Mouse (Mus musculus) left cerebral cortex, adult 11 months (tissue): Measurements from ENCODE around the gene Vgll4.

Experiments
- DNase-seq: peaks from one replicate; pipeline ENCODE4 v3.0.0; 2022; ENCODE audit warnings: low spot score

Gene Vgll4

GRCm38 (mm10) chr6:114969213-114970120 is at the start of gene Vgll4:
TSS of gene Vgll4 (minus strand) at chr6:114969994.
- DNase-seq = peak; percentile 44

DNA sequence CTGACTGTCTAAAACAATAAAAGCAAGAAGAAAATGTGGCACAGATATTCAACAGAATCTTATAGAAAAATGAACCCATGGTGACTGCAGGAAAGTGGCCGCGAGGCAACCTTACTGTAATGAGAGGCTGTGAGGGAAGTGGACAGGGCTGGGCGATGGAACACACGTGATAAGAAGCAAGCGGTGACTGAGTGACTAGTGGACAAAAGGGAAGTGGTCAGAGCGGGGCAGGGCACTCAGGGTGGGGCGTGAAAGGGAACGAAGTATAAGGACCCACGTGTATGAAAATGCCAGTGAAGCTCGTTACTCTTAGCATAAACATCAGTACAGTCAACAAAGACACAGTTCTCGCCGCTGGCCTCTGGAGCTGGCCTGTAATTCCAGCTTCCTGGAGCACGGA is 45.7 kb upstream of the Vgll4 start:
- DNase-seq = no peak

DNA sequence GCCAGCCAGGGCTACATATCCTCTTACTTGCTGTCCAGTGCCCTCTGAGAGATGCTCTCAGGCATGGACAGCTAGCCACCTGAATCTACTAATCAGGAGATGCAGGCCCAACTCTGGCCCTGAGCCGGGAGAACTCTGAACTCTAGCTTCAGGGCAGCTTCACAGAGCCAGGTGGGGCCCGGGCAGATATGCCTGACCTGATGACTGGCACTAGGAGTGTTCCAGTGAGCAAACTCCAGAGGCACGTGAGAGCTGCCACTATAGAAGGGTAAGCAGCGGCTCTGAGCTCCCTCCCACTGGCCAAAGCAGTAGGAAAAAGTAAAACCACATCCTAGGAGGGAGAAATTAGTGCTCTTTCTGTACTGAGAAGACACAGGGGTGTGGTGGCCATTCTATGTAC is 43.8 kb upstream of the Vgll4 start:
- no peak for DNase-seq

DNA sequence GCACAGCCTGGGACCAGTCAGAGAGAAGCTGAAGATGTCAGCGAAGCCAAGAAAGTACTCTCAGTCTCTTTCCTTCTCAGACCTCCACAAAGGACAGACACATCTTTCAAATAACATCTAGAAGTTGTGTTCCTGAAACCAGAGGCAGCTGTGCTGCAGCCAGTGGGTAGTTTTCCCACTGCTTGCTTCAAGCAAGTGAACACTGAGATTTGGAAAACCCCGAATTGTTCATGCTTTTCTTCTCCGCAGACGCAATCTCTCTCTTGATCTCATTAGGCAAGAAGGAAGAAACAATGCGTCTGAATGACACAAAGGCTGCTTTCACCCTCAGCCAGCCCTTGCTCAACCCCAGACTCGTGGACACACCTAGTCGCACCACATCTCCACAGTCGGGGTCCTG is 42.0 kb upstream of the Vgll4 start:
- no peak for DNase-seq

DNA sequence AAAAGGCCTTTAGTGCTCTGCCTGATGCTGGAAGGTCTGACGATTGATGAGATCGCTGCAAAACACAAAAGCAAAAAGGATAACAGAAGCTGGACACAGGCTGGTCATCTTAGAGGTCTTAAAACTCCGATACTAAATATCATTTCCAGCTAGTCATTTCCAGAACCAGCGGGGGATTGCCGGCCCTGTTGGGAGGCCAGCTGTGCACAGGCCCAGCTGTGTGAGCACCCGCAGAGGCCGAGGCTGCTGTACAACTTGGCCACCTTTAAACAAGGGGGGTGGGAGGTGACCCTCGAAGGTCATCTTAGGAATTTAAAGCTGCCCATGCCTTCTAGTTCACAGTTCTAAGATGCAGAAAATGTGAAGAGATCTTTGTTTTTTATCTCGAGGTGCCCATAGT is 41.0 kb upstream of the Vgll4 start:
- DNase-seq = no peak

GRCm38 (mm10) chr6:115010304-115010703 is 40.5 kb upstream of the Vgll4 start:
- DNase-seq = no peak

DNA sequence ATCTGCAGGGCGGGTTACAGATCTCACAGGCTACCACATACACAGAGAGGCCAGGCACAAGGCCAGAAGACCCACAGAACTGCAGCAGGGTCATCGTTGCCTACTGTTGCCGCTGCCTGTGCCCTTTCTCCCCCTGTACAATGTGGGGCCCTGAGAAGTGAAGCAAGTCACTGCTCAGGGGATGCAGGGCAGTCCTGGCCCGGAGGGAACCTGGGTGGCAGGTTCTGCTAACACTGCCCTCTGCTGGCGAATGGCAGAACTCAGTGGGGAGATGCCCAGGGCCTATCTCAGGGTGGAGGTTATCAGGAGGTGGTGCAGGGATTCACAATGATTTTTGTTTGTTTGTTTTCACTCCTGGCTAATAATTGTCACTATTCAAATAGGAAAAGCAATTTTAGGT is 37.9 kb upstream of the Vgll4 start:
- DNase-seq = peak; percentile 37

DNA sequence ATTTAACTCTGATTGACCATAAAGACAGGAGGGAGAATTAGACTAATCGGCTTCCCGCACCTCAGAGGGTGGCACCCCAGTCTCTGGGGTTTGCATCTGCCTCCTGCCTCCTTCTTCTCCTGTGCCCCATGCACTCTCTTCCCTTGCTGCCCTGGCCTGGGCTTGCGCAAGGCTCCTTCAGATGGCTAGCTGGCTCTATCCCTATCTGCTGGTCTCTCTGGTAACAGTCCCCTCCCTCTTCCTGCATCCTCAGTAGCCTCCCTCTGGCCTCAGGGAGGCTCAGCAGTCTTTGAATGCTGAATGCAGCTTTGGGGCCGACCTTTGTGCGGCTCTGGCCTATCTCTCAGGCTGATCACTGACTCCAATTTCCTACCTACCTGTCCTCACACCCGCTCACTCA is 37.2 kb upstream of the Vgll4 start:
- no peak for DNase-seq

- DNase-seq = no peak
Measured at GRCm38 (mm10) chr6:115006065-115006464, 36.3 kb upstream of the Vgll4 start.

DNA sequence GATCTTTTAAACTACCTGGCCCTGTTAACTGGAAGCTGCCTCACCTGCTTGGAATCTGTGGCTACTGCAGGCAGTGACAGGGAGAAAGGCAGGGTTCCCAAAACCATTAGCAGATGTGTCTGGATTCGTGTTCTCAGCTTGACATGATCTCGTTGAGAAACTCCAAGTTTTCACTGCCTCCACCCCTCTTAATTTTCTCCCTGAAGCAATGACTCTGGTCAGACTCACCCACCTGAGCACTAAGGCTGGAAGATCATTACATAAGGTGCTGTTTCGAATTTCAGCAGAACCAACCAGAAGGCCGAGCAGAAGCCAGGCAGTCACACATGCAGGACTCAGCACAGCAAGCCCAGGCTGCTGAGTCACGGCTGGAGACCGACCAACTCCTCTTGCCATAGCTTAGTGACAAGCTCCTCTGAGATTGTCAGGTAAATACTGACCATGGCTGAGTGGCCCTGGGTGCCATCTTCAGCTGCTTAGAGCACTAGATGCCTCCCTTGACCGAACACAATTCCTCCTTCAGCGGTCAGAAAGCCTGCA is 35.6 kb upstream of the Vgll4 start:
- DNase-seq = peak; percentile 34

DNA sequence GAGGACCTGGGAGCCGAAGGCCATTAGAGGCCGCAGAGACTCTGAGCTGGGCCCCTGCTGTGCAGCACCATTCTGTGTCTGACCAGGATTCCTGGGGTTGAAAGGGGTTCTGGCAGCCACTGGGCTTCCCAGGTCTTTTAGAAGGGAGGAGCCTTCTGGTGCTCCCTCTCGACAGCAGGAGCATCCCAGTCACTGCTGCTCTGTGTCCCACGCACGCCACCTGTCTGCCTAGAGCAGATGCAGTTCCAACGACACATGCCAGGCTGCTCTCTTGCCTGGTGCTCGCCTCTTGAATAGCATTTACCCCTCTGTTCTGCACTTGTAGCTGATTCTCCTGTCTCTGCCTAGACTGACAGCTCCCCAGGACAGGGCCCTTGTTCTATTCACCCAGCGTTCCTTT is 34.8 kb upstream of the Vgll4 start:
- DNase-seq = peak; percentile 59

DNA sequence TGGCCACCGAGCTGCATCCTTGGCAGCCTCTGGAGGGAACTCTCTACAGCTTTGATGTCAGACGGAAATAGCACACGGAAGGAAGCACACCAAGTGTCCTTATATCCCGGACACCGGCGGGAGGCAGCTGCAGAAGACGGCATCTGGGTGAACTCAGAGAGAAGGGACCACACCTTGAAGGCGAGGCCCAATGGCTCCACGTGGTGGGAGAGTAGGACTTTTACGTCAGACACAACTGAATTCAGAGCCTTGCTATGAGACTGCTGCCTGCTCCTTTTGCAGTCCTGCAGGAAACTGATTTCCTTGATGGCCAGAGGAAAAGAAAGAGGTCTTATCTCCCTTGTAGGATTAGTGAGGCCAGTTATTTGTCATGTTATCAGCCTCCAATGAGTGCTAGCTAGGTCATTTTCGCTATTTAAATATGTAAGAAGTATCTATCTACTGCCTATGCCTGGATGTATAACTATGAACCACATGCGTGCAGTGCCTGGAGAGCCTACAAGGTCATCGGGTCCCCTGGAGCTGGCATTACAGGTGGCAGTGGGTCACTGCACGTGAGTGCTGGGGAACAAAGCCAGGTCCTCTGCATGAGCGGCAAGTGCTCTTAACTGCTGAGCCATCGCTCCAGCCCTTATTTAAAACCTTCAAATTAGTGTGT is 28.7 kb upstream of the Vgll4 start:
- no peak for DNase-seq

- DNase-seq = no peak
Measured at GRCm38 (mm10) chr6:114997471-114997870, 27.7 kb upstream of the Vgll4 start.

- no peak for DNase-seq
Measured at GRCm38 (mm10) chr6:114996910-114997309, 27.1 kb upstream of the Vgll4 start.

DNA sequence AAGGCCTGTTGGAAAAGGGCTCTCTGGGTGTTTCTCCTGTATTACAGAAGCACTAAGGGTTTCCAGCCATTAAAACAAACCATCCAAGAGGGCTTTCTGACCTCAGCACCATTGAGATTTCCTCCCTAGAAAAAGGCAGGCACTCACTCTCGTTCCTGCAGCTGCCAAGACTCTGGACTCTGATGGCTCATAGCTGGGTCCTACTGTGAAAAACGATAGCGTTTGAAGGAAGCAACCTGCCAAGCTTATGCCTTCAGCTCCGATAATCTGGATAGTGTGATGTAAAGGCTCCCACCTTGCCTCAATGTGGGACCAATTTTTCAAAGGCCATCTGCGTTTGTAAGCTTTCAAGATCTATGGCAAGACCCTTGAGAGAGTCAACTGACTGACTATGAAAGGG is 24.3 kb upstream of the Vgll4 start:
- DNase-seq = no peak

DNA sequence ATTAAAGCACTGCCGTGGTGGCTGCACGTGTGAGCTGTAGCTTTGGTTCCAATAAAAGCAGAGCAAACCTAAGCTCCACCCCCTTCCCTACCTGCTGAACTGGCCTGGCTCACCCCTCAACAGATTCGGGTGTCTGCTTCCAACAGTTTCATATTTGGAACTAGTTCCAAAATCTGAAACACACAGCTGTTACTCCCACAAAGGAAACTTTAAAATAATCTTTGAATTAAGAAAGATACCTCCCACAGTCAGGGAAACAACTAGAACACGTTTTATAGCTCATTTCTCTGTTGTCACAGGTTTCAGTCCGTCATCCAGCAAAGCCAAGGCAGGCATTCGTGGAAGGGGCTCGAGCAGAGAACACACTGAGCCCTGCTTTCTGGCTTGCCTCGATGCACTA is 23.9 kb upstream of the Vgll4 start:
- peak; percentile 30 for DNase-seq

- no peak for DNase-seq
Measured at GRCm38 (mm10) chr6:114991909-114992308, 22.1 kb upstream of the Vgll4 start.

DNA sequence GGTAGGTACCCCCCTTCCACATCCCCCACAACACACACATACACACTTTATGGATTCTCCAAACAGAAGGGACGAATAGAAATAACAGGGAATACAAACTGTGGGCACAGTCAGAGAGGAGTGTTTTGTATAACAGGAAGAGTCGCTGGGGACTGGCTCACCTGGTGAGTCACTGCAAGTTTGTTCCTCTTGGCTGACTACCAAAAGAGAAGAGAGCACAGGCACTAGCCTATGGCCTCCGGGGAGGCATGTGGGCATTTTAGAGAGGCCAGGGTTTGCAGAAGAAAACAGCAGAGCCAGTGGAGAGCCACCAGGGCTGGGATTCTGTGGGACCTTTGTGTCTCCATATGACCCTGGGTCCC is 18.8 kb upstream of the Vgll4 start:
- no peak for DNase-seq

DNA sequence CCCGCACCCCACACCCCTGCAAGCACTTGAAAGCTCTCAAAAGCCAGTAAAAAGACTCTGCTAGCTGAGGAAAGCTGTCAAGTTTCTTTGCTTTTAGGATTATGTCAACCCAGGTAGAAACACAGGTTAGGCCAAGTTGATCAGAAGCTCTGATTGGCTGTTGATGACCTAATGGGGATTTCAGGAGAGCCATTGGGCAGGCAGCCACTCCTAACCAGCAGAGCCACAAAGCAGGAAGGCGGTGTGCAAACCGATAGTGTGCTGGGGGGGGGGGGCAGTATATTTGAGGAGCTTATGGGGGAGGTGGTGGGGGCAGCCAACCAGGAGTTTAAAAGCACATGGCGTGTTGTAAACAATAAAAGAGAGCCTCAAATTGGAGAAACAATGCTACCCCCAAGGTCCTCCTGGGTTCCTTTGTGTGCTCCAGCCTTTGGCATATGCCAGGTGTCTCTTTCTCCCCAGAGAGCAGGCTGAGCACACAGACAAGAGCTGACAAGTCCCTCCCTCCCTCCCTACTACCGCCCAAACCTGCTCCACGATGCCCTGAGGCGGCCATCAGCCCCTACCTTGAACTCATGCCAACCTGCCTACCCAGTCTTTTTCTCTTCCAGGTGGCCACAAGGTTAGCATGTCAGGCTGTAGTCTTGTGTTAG is 18.3 kb upstream of the Vgll4 start:
- no peak for DNase-seq

DNA sequence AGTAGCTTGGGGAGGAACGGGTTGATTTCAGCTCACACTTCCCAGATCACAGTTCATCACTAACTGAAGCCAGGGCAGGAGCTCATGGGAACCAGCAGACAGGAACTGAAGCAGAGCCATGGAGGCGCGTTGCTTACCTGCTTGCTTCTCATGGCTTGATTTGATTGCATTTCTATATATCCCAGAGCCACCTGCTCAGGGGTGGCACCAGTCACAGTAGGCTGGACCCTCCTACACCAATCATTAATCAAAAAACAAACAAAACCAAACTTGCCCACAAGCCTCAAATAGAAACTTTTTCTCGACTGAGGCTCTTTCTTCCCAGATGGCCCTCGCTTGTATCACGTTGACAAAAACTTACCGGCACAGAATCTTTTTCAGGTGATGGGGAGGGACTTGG is 12.9 kb upstream of the Vgll4 start:
- DNase-seq = no peak

DNA sequence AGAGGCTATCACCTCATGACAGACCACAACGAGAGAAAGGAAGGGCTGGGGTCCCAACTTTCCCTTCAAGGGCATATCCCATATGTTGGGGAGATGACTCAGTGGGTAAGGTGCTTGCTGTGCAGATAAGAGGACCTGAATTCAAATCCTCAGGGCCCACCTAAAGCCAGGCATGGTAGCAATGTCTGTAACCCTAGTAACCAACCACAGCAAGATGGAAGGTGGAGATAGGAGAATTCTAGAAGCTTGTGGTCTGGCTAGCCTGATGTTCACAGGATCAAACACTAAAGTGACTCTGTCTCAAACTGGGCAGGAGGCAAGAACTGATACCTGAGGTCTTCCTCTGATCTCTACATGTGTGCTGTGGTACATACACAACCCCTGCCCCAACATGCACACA is 9.9 kb upstream of the Vgll4 start:
- DNase-seq = no peak

DNA sequence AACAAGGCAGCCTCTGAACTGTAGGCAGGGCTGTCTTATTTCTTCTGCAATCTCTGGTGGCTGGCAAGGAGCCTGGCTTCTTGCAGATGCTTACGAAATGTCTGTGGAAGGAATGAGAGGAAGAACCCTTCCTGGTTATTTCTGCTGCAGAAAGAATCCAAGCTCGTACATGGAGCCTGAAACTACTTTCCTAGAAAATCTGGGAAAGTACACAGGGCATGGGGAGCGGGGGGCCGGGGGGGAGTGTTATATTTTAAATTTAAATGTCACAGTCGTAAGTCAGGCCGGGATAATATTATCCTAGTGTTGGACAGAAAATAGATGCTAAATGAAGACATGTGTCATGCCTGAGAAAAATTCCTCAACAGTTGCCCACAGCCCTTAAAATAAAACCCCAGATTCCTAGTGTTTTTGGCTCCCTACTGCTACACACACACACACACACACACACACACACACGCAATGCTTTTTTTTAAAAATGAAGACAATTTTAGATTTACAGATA is 7.2 kb upstream of the Vgll4 start:
- peak; percentile 66 for DNase-seq

- DNase-seq = no peak
Measured at GRCm38 (mm10) chr6:114974331-114974730, 4.5 kb upstream of the Vgll4 start.
